Mouse (Mus musculus): ENCODE data around the gene Pld5. TPM values are rescaled to one million over a fixed set of nuclear protein-coding genes. Genes with fewer than 3 reads are reported as not detected.

The Pld5 gene
- total RNA-seq, 2 experiments from 2014 or later, result 7.3 to 7.4 TPM

- no peak for DNase-seq
Observed at GRCm38 (mm10) chr1:176167784-176168183, 107.3 kb downstream of the Pld5 start.

GRCm38 (mm10) chr1:176167114-176167513 is 108.0 kb downstream of the Pld5 start:
- DNase-seq, result no peak

GRCm38 (mm10) chr1:176145306-176145705 is 129.8 kb downstream of the Pld5 start:
- no peak for DNase-seq

DNA sequence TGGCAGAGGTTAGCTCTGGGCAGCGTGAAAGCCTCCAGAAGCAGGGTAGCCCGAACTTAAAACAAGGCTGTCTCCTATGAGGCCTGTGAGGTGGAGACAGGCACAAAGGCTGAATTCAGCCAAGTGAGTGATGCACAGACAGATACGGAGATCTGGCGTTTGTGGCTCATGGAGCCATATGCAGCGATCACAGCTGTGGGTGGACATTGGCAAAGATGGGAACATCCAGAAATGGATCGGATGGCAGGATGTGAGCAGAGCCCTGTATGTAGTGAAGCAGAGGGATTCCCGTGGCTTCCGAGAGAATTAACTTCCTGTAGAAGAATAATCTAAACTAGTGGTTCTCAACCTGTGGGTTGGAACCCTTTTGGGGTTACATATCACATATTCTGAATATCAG is 140.7 kb downstream of the Pld5 start:
- DNase-seq, result no peak

- no peak for DNase-seq
Observed at GRCm38 (mm10) chr1:176125771-176126170, 149.3 kb downstream of the Pld5 start.

- DNase-seq, result no peak
Observed at GRCm38 (mm10) chr1:176124441-176124840, 150.7 kb downstream of the Pld5 start.

DNA sequence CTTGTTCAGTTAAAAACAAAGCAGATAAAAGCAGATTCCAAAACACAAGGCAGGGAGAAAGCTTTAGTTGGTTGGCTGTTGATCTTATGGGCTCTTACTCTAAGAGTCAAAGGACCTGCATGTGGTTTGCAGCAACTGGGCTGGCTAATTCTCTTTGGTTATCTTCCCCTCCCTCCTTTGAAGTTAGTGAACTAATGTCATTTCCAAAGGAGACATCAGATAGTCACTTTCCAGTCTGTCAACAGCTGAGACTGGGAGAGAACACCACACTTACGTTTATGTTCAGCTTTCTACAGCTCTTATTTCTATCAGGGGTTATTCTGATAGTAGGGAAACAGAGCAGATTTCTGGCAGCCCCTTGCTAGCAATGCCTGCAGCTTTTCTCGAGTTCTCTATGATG is 151.3 kb downstream of the Pld5 start:
- no peak for DNase-seq

DNA sequence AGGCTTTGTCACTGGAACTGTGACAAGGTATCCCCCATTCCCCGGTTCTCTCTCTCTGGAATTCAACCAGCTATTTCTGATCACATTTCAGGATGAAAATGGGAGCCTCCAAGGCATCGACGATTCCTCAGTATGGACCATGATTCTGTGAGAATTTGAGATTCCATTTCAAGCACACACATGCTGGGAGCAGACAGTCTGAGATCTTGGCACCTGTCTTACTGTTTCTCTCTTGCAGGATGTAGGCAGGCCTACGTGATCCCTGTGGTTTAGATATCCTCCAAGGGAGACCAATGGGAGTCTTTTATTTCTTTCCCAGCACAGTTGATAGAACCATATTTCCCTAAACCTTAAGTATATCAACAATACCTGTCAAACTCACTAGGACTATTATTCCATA is 159.5 kb downstream of the Pld5 start:
- no peak for DNase-seq

DNA sequence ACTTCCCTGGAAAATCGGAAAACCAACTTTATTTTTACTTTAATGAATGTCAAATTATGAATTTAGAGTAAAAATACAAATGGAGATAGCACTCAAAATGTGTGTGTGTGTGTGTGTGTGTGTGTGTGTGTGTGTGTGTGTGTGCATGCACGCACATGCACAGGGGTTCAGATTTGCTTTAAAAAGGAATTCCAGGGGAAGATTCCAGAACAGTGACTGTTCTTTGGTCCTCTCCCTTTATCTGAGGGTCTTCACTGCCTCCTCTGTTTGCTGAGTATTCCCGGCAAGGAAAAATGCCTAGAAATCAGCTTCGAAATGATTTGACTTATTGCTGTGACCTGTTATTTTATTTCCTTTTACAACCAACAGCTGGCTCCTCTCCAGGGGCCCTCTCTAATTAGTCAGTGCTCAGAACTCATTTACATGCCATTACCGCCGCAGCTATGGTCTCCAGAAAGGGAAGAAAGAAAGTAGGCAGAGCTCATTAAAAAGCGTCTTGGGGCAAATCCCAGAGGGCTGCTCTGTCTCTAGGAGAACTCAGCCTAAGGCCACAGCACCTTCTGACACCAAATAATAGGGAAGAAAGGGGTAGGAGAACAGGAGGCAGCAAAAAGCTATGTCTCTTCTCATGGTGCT is 176.3 kb downstream of the Pld5 start:
- no peak for DNase-seq

- no peak for DNase-seq
Observed at GRCm38 (mm10) chr1:176092119-176092518, 183.0 kb downstream of the Pld5 start.

- no peak for DNase-seq
Observed at GRCm38 (mm10) chr1:176089382-176089781, 185.7 kb downstream of the Pld5 start.

DNA sequence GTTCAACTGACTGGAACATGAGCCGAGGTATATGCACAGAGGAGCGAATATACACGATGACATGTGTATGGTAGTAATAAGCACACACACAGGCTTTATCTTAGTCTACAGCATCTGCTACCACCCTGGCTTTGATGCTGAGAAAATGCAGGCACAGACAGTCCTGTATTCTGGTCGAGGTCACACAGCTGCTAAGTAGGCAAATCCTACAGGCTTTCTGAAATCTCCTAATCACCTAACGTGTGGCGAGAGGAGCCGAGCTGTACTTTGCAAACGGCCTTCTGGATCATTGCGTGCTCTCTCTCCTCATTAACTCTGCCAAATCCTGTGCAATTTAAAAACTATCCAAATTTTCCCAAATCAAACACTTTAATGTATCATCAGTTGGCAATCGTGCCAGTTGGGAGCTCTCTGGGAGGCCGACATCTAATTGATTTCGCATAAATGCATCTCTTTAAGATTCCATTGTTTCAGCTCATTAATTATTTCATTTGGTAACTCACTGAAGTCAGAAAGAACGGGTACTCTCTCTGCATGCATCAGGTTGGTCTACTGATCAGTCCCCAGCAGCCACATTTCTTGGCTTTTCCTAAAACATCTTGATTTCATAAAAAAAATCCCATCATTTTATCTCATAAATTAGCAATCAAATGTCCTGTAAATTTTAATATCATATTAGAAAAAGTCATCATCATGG is 189.0 kb downstream of the Pld5 start:
- DNase-seq, result no peak

GRCm38 (mm10) chr1:176082306-176082705 is 192.8 kb downstream of the Pld5 start:
- no peak for DNase-seq

DNA sequence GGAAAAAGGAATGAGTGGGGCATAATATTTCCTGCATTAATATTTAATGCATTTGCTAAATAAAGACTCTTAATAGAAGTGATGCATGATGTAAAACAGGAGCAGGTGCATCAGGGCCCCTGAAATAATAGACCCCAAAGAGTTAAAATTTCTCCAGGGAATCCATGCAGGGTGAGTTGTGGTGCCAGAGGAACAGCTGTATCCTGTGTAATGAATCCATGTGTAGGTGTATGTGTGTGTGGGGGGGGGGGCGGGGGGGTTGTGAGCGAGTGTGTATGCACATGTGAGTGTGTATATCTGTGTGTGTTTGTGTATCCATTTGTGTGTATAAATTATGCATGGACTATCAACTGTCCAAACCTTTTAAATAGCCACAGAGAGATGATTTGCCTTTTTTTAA is 194.1 kb downstream of the Pld5 start:
- DNase-seq, result no peak

- no peak for DNase-seq
Observed at GRCm38 (mm10) chr1:176078410-176078809, 196.7 kb downstream of the Pld5 start.

DNA sequence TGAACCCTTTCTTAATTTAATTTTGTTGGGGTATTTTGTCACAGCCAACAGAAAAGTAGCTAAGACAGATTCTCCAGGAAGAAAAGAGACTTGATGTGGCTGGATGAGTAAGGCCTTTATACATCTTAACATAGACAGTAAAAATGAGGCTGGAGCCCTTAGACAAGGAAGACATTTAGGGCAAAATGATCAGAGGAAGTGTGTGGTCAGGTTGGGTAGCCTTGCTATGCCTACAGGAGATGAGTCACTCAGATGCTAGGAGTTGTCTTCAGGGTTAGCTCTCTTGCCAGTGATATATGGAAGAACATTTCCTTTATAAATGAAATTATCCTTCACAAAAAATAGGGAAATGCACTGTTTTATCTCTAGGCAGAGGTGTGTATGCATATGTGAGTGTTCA is 198.3 kb downstream of the Pld5 start:
- DNase-seq, result no peak

DNA sequence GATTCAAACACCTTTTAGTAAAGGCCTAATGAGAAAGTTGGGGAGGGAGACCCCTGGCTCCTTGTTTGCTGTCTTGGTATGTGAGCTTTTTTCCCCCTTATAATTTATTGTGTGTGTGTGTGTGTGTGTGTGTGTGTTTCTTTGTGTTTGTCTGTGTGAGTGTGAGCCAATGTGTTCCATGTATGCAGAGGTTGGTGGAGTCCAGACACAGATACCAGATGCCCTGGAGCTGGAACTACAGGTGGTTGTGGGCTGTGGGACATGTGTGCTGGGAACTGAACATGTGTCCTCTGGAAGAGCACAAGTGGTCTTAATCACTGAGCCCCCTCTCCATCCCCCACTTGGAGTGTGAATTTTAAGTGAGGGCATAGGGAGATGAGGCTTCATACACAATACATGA is 199.3 kb downstream of the Pld5 start:
- DNase-seq, result no peak

GRCm38 (mm10) chr1:176075409-176075808 is 199.7 kb downstream of the Pld5 start:
- DNase-seq, result peak; percentile 51

DNA sequence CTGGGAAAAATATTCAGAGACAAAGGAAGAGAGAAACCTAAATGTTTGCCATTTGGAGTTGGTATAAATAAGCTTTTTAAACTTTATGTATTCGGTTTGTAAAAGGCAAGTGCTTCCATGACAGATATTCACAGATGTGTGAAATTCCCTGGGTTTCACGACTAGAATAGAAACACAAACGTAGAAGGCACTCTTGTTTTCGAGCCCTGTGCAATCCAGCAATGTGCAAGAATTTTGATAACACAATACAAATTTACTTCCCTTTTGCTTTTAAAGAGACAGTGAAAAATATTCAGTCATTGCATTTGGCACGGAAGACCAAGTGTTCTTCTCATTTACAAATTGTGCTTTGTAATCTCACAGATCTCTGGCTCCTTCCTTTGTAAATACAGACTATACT is 200.6 kb downstream of the Pld5 start:
- DNase-seq, result no peak

GRCm38 (mm10) chr1:176065281-176065680 is 209.8 kb downstream of the Pld5 start:
- DNase-seq, result no peak

GRCm38 (mm10) chr1:176064471-176064870 is 210.6 kb downstream of the Pld5 start:
- DNase-seq, result no peak

GRCm38 (mm10) chr1:176053653-176054052 is 221.5 kb downstream of the Pld5 start:
- DNase-seq, result no peak

GRCm38 (mm10) chr1:176046995-176047394 is 228.1 kb downstream of the Pld5 start:
- DNase-seq, result no peak

DNA sequence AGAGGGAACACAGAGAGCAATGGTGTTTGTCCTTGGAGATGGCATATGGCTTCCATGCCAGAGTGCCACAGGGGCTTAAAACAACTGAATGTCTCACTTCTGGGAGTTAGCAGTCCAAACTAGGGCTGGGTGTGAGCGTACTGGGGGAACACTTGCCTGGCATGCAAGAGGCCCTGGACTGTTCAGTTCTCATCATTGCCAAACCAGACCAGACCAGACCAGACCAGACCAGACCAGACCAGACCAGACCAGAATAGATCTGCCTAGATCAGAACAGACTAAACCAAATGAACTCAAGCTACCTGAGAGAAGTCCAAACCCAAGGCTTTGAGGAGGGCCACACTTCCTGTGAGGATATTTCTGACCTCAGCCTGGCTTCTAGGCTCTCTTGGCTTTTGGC is 228.7 kb downstream of the Pld5 start:
- no peak for DNase-seq

Measured in gastrocnemius, postnatal 10 days (tissue).